Mouse (Mus musculus): ENCODE measurements around the gene Naga.

The Naga gene

DNA sequence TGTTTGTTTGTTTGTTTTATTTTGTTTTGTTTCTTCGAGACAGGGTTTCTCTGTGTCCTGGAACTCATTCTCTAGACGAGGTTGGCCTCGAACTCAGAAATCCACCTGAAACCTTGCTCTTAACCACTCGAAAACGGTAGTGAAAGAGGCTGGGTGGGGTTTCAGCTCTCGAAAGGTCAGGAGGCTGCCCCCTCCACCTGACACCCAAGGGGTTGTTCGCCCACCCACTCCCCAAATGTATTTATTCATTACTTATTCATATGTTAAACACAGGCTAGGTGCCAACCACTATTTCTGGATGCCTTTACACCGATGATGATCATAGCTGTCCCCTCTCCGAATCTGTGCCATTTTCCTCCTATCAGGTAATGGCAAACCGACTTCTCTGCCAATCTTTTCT, 425 bp upstream of the Naga start:
- DNase-seq (ENCODE audit: low spot score): no peak

DNA sequence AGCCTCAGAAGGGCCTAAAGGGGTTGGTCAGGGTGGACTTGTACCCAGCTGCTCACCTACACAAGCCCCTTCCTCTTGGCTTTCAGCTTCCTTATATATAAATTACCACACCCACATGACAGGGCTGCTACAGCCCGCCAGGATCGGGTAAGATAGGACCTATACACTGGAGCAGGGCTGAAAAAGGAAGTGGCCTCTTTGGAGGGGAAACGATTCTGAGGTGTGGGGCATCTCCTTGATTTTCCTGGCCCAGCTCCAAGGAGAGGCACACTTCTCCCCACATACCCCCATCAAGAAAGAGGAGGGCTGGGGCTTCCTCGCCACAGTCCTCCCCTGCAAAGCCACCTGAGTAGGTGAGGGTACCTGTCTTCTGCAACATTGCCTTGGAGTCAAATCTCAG, 850 bp downstream of the Naga start:
- DNase-seq (ENCODE audit: low spot score): peak; percentile 23

DNA sequence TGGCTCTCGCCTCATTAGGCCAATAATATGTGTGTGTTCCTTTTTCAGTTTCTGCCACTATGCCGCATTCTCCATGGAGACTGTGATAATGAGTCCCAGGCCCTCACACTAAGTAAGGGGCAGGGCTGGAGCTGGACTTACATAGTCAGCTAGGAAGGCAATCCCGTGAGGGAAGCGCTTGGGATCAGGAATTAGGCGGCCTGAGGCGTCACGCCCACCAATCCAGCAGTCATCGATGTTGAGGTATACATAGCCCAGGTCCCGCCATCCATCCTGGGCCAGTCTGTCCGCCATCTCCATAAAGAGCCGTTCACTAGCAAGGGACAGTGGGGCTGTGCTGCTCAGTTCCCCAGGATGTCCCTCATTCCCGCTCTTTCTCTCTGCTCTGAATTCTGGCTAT, 2.1 kb downstream of the Naga start:
- no peak for DNase-seq (ENCODE audit: low spot score)

DNA sequence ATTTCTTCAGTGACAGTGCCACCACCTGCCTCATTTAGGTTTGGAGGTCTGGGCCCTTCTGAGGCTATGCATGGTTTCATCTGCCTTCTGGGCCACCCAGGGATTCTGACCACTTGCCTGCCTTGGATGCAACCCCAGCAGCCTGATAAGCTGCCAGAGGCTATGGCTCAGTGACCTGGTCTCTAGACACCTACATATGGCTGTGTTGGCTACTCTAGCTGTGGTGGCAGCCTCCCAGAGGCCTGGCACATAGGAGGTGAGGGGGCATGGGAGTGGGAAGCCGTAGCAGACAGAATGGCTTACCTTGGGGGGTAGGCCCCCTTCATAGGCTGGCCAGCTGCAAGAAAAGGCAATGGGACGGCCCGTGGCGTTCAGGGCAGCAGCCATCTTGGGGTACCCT, 3.5 kb downstream of the Naga start:
- DNase-seq (ENCODE audit: low spot score): no peak

DNA sequence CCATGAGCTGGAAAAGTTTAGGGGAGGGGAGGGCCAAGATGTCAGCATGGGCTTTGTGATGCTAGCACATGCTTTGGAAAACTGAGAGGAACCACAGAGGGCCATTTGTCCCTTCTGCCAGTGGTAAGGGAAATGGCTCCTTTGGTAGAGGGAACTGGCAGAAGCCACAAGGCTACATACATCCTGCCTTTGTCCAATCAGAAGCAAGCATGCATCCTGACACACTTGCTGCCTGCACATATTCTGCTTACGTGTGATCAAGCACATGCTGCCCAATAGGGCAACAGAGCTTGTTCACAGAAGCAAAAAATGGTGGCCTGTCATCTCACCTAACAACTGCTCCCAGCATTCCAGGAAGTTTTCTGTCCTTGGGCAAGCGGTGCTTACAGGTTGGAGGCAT, 13.3 kb downstream of the Naga start:
- DNase-seq (ENCODE audit: low spot score): no peak

DNA sequence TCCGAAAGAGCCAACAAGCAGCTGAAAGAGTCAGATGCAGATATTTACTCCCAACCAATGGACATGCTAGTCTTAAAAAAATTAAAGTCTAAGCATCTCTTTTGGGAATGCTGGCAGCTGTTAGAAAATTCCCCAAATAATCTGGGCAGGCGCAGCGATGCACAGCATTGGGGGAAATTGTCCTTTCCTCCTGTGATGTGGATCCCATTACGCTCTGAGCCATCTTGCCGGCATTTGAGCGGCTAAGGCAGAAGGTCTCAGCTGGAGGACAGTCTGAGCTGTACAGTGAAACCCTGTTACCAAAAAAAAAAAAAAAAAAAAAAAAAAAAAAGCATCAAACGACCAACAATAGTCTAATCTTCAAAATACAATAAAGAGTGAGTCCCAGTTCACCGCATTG, 16.5 kb downstream of the Naga start:
- no peak for DNase-seq (ENCODE audit: low spot score)

DNA sequence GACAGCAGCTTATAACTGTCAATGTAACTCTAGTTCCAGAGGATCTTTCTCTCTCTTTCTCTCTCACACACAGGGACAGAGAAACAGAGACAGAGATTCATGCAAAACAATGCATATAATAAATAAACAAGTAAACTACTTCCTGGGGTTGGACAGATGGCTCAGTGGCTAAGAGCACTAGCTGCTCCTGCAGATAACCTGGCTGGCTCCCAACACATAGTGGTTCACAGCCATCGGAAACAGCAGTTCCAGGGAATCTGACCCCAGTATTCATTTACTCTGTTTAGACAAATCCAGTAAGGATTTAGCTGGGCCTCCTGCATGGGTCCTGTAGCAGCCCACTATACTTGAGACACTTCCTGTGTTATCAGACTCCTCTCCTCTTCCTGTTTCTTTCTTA, 19.1 kb downstream of the Naga start:
- DNase-seq (ENCODE audit: low spot score): no peak

DNA sequence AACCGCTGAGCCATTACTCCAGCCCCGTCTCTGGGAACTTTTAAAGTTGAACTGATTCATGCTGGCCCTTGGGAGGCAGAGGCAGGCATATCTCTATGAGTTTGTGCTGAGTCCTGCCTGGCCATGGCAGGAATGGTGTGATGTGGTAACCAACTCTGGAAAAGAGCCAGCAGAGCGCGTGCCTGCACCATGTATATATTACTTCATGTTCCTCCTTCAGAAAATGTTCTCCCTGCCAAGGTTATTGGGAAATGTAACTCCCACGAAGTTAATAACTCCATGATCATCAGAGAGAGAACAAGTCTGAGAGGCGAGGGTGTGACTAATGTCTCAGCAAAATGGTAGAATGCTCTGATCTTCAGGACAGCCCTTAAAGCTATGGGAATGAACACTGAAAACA, 20.9 kb downstream of the Naga start:
- no peak for DNase-seq (ENCODE audit: low spot score)

DNA sequence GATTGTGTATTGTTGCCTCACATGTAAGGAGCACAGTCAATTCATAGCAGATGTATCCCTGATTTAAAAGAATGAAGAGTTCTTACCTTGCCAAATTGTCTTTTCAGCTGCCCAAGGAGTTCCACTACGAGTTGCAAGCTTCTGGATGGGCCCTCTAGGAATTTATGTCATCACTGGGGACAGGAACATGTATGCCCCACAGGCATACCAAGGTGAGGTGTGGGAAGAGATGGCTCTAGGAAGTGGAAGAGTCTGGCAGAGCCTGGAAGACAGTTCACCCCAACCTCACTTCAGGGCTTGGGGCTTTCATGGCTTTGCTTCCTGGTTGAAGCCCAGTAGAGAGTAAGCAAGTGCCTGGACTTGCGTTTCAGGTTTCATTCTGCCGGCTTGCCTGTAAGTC, 30.3 kb downstream of the Naga start:
- DNase-seq (ENCODE audit: low spot score): no peak

DNA sequence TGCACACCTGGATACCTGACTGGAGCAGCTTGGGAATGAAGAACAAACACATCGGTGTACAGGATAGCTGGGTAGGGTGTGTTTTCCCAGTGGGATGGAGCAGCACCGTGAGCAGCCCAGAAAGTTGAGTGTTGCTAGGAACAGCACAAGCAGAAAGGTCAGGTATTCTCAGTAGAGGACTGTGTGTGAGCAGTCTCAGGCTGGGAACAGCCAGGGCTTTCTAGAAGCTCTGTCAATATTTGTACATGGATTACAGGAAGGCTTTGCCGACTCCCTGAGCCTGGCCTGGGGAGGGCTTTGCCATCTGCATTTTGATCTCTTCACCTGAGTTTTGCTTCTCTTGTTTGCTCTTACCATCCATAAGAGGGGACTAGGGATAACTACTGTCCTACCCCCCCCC, 31.6 kb downstream of the Naga start:
- no peak for DNase-seq (ENCODE audit: low spot score)

DNA sequence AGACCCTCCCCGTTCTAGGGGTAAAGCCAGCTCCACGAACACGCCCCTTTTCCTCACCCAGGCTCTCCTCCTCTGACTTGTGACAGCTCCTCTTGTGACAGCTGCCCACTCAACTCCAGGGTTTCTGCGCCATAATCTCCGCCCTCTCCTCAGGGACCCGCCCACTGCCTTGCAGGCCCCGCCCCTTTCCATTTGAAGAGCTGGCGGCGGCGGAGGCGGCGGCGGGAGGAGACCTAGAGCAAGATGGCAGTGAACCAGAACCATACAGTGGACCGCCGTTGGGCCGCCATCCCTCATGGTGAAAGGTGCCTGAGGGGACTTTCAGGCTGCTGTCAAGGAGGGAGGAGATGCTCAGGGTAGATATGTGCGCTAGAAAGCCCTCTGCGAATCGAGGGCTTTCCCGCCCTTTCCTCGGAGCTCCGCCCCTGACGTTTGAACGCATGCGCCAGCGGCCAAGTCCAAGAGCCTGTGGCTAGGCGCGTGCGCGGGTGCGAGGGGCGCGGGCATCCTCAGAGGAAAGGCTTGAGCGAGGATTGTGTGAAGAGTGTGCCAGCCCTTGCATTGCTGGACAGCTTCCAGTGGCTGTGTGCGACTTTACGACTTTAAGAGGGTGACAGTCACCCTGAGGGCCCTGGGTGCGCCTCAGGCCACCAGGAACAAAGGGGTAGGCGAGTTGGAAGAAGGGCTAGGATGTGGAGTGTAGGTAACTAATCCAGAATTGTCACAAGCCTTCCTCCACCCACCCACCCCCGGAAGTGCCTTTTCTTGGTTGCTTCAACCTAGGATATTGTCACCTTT, 39.8 kb downstream of the Naga start, which contains the start of gene Wbp2nl:
Gene Wbp2nl, plus strand, starts transcription at position 191 of the 798 bp plus-strand sequence.
- no peak for DNase-seq (ENCODE audit: low spot score)

DNA sequence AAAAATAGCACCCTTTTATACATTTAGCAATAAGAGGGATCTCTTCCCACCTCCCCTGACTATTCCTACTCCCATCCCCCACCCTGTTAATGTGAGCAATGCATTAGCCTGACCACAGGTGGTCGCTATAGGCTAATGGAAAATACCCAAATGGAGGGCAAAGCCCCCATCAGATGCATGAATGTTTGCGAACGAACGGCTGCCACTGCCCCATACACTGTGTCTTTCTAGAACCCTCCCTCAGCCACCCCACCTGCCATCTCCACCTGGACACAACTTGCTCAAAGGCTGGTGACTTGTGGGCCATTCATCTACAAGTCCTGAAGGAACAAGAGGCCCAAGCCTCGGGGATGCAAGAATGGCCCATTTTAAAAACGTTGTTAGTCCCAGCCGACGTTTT, 44.7 kb downstream of the Naga start:
- no peak for DNase-seq (ENCODE audit: low spot score)

DNA sequence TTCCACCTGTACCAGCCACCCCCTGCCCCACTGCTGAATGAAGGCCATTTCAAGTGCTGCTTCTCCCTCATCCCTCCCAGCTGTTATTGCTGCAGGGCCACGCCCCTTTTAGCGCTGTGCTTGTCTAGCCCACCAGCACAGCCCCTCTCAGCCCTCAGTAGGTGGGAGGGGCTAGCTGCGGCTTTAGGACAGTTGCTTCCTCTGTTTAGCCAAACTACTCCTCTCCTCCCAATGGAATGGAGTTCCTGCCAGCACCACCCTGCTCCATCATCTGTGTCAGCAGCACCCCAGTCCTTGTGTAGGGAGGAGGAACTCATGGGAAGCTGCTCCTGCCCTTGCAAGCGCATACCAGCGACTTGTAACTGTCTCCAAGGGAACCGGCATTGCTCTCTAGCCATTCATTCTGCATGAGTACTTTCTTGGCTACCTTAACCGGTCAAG, 45.4 kb downstream of the Naga start:
- no peak for DNase-seq (ENCODE audit: low spot score)

DNA sequence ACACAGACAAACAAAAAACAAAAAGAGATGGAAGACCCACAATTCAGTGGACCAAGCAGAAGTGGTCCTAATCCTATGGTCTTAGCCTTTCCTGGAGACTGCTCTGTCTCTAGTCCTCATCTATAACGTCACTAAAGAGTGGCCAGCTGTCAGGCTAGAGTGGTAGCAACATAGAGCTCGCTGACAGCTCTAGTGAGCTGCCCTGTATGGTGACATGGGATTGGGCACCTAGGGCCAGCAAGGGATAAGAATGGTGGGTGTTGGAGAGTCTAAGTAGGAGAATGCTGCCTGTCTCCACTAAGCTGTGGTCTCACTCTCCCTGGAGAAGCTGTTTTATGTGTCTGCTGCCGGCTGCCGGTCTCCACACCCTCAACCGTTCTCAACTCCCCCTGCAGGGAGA, 45.9 kb downstream of the Naga start:
- DNase-seq (ENCODE audit: low spot score): no peak

DNA sequence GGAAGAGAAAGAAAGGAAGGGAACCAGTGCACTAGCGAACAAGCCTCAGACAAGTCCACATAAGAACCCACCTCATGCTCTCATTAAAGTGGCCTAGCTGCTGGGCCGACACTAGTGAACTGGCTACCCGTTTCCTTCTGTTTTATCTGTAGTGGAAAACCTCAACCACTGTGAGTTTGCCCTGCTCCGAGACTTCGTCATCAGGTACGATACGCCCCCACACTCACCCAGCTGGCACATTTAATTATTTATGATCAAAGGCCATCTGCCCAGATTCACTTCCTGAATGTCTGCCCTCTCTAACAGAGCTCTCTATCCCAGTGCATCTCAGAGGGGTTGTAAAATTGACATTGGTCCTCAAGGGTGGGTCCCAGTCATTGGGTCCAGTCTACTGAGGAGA, 48.5 kb downstream of the Naga start:
- DNase-seq (ENCODE audit: low spot score): no peak

DNA sequence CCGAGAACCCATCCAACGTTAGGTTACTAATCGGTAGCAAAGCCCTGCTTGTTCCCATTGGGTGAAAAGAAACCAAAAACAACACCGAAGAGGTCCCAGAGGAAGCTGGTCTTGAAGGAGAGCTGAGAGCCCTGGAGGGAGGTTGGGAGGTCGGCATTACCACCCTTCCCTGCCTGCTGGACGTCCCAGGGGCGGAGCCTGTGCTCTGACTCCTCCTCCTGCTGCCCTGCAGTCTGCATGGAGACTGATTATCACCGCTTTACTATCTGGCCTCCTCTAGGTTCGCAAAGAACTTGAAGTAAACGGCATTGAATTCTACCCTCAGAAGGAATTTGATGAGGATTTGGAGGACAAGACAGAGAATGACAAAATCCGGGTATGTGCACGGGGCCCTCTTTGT, 52.6 kb downstream of the Naga start:
- DNase-seq (ENCODE audit: low spot score): no peak

DNA sequence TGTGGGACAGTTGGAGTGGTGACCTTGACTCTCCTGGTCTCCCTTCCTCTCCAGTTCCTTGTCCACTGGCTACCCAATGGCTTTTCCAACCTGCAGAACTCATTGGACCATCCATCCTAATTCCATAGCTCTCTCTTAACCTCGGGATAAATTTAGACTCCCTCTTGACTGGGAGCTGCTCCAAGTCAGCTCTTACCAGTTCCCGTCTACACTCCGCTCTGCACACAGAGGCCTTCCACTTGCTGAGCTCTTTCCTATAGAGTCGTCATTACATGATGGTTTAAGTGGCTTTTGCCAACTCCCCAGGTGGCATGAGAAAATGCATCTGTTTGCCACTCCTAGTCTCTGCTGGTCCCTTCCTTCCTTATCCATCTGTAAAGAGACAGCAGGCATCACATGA, 58.1 kb downstream of the Naga start:
- DNase-seq (ENCODE audit: low spot score): no peak

All from c-Kit-positive CD71-positive TER-119-positive erythroid progenitor cells, embryonic 14.5 days (primary cell).